Mouse (Mus musculus) liver, embryonic 14.5 days (tissue): ENCODE measurements at regions not wholly inside any gene's neighbourhood (a gene's known extent, or its start where the extent isn't known, plus 50 kb on each side); places are given as distances from the start of the nearest gene placed in this dataset.

Experiments
- ATAC-seq: fragments of 200-750 bp; cut with Nextera tagmentation; 2 replicates; pipeline ENCODE4 v1.8.0; 2017; ENCODE audit warnings: moderate number of reproducible peaks, mild to moderate bottlenecking, moderate library complexity; ENCODE audit not compliant: insufficient read depth
- DNase-seq, 3 experiments: peaks; one replicate each; pipeline ENCODE4 v3.0.0-alpha.2; 2012 to 2013; ENCODE audit warnings: low read depth in 3 of 3, low spot score in 3 of 3
- H3K27ac ChIP-seq: fragments of 300-500 bp; sonication (generic); 2 replicates; pipeline ENCODE4 v1.5.1; 2014; ENCODE audit warnings: moderate library complexity, mild to moderate bottlenecking, control low read depth, inconsistent platforms
- H3K27me3 ChIP-seq: fragments of 300-500 bp; sonication (generic); 2 replicates; pipeline ENCODE4 v1.6.1; 2014; ENCODE audit warnings: mild to moderate bottlenecking, low read length, moderate library complexity; ENCODE audit not compliant: control insufficient read depth, insufficient read depth
- H3K36me3 ChIP-seq: fragments of 300-500 bp; sonication (generic); replicated peaks from 2 replicates; pipeline ENCODE4 v1.6.1; 2014; ENCODE audit warnings: low read depth; ENCODE audit not compliant: control insufficient read depth, insufficient read depth
- H3K4me1 ChIP-seq, 2 experiments: fragments of 200-500 bp in 1 of 2; fragments of 300-500 bp in 1 of 2; sonication (generic) in 1 of 2; replicated peaks; 2 replicates each; pipeline ENCODE4 v1.6.1; 2012 to 2014; ENCODE audit warnings: antibody characterized with exemption in 1 of 2, inconsistent platforms in 1 of 2, low read length in 1 of 2; ENCODE audit not compliant: control insufficient read depth in 2 of 2, insufficient read depth in 2 of 2
- H3K4me2 ChIP-seq: fragments of 300-500 bp; sonication (generic); 2 replicates; pipeline ENCODE4 v1.6.1; 2014; ENCODE audit warnings: low read depth, mild to moderate bottlenecking, control low read depth, moderate library complexity
- H3K4me3 ChIP-seq, 2 experiments: fragments of 200-500 bp in 1 of 2; fragments of 300-500 bp in 1 of 2; sonication (generic) in 1 of 2; 2 replicates each; pipeline ENCODE4 v1.5.1; 2012 to 2014; ENCODE audit warnings: low read depth in 2 of 2, low read length in 2 of 2, mild to moderate bottlenecking in 2 of 2, control low read depth in 1 of 2, inconsistent platforms in 1 of 2, moderate library complexity in 1 of 2; ENCODE audit not compliant: insufficient read depth in 1 of 2
- H3K9ac ChIP-seq: fragments of 300-500 bp; sonication (generic); replicated peaks from 2 replicates; pipeline ENCODE4 v1.6.1; 2014; ENCODE audit warnings: mild to moderate bottlenecking, control low read depth, moderate library complexity
- H3K9me3 ChIP-seq: fragments of 300-500 bp; sonication (generic); 2 replicates; pipeline ENCODE4 v1.6.1; 2016; ENCODE audit warnings: low read length, mixed read lengths; ENCODE audit not compliant: control insufficient read depth
- CTCF ChIP-seq: IDR thresholded peaks from 2 replicates; pipeline ENCODE4 v1.5.1; 2016; ENCODE audit warnings: antibody characterized with exemption, low read depth, control low read depth
- EP300 ChIP-seq: IDR thresholded peaks from 2 replicates; pipeline ENCODE4 v1.6.1; 2016; ENCODE audit warnings: antibody characterized with exemption, low read depth
- WGBS: fragments of 180-500 bp; shearing (Covaris S2); extraction: QIAGEN DNeasy Blood & Tissue Kit; methylation state at CpG from one replicate; pipeline ENCODE4 v1.1.7; 2014; ENCODE audit not compliant: insufficient replicate concordance; 5-methylcytosine and 5-hydroxymethylcytosine counted together

DNA sequence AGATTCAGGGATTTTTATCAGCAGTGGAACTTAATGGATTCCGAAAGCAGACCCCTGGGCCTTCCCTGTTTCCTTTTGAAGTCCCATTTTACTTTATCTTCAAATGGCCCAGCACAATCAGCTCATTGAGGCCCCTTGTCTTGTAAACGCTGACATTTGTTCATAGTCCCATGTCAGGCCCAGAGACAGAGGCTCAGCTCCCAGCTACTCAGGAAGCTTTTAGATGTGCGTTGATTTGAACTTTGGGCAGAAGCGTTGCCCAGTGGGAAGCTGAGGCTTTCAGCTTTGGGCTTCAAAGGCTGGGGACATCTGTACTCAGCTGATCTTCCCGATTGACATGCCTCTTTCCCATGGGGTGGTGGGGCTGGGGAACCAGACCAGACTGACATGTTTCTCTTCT is 343.2 kb downstream of the Nuak1 start:
- Histone ChIP-seq H3K27me3 (no peaks in the 10 kb centered on the region), H3K4me3 (no peak overlapping the region), H3K36me3 (no peaks in the 10 kb centered on the region), H3K9ac (no peak overlapping the region), H3K9me3 (no peaks in the 10 kb centered on the region), H3K27ac (no peak overlapping the region), H3K4me1 (no peaks in the 10 kb centered on the region), H3K4me2 (no peak overlapping the region)
- WGBS: 38% methylated on average over 5 of the region's 5 CpGs
- DNase-seq: no peak
- no peak for TF ChIP-seq CTCF
- no peak for TF ChIP-seq EP300
- ATAC-seq: no peak

DNA sequence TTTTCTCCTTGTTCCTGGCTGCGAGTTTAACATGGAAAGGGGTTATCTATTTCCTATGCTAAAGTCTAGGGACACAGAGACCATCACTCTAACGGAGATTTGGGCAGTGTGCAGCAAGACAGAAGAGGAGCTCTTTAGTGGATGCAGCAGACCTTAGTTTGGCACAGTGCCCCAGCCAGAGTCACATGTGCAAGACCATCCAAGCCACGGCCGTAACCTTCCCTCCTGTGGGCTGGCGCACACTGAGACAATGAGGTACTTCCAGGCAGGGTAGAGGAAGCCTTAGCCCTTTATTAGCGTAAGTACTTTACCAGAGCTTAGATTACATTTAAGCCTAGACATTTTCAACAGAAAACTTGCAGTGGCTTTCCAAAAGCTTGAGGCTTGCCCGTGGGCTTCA is 336.4 kb downstream of the Nuak1 start:
- H3K4me1 ChIP-seq: no peaks in the 10 kb centered on the region
- H3K9me3 ChIP-seq: no peaks in the 10 kb centered on the region
- no peaks in the 10 kb centered on the region for H3K36me3 ChIP-seq
- no peaks in the 10 kb centered on the region for H3K27me3 ChIP-seq
- H3K4me3 ChIP-seq: no peak overlapping the region
- no peak for ATAC-seq
- 72% methylated on average over 7 of the region's 7 CpGs for WGBS
- H3K9ac ChIP-seq: no peak overlapping the region
- TF ChIP-seq CTCF (no peak), EP300 (no peak)
- H3K27ac ChIP-seq: no peak overlapping the region
- no peak for DNase-seq
- H3K4me2 ChIP-seq: no peak overlapping the region

DNA sequence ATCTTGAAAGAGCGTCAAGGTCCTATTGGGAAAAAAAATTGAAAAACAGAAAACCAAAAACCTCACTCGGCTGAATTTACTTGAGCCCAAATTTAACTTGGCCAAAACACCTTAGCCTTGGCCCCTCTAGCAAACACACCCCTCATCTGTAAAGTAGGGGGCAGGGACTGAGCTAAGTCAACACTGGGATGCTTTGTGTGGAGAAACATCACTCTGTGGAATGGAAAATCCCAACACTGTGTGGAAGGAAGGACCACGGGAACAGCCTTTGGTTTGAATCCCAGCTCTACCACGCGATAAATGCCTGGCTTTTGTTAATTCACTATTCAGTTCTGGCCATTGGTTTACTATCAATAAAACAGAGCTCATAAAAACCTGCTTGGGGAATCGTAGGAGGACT is 335.8 kb downstream of the Nuak1 start:
- no peak for ATAC-seq

DNA sequence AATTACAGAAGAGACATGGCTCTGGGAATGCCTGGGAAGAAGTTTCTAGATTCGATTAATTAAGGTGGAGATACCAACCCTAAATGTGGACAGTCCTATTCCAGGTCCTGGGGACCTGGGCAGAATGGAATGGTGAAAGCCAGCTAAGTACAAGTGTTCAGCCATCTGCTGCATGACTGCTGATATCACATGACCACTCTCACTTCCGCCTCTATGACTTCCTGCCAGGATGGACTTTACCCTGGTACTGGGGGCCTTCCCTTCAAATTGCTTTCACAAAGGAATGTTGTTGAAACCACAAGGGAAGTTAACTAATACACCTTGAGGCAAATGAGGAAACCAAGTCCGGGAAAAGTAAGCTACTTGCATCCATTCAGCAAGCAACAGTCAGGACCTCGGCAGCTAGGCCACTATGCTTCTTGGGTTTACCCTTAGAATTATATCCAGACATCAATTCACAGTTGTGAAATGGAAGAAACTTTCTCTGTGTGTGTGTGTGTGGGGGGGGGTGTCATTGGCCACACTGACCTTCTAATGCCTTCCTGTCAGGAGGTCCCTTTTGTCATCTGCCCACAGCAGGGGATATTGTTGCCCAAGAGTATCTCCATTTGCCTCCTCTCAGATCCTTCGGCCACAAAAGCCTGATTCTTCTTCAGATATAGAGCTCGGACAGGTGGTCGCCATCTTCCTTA is 330.6 kb downstream of the Nuak1 start:
- ATAC-seq (no peak), DNase-seq (no peak)
- WGBS: 49% methylated on average over 7 of the region's 7 CpGs
- Histone ChIP-seq H3K27me3 (no peaks in the 10 kb centered on the region), H3K9me3 (no peaks in the 10 kb centered on the region), H3K4me2 (no peak overlapping the region), H3K36me3 (no peaks in the 10 kb centered on the region), H3K4me3 (no peak overlapping the region), H3K9ac (no peak overlapping the region), H3K27ac (no peak overlapping the region), H3K4me1 (no peaks in the 10 kb centered on the region)
- TF ChIP-seq EP300 (no peak), CTCF (no peak)

More for the DNA sequence above, 335.8 kb downstream of the Nuak1 start:
- no peaks in the 10 kb centered on the region for H3K36me3 ChIP-seq
- WGBS: 64% methylated on average over 6 of the region's 6 CpGs
- no peak for DNase-seq
- H3K9ac ChIP-seq: no peak overlapping the region
- TF ChIP-seq EP300: no peak
- no peak for TF ChIP-seq CTCF
- no peak overlapping the region for H3K4me3 ChIP-seq
- H3K27me3 ChIP-seq: no peaks in the 10 kb centered on the region
- H3K4me2 ChIP-seq: no peak overlapping the region
- H3K27ac ChIP-seq: no peak overlapping the region
- H3K4me1 ChIP-seq: no peaks in the 10 kb centered on the region
- no peaks in the 10 kb centered on the region for H3K9me3 ChIP-seq

DNA sequence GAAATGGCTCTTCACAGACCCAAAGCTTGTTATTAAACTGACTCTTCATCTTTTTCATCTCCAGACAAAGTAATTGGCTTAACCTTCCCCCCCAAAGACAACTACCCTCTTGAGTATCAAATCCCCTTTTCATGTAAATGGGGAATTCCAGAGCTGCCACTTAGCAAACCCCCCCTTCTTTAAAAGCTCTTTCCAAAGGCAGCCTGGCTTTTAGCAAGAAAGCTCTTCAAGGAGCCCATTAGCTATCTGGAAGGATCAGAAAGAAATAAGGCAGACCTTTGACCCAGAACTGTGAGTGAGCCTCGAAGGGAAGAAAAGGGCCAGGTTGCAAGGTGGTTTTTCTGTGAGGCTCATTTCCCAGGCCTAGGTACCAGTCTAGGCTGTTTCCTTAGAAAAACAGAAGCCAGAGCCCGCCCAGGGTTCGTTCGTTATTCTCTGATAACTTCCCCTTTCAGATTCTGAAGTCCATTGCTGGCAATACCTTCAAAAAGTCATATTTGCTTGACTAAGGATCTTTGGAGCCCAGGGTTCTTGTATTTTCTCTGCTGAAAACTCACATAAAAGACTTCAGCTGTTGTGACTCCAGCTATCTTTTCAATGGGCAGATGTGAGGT is 329.9 kb downstream of the Nuak1 start:
- no peak for ATAC-seq
- no peak for DNase-seq
- no peaks in the 10 kb centered on the region for H3K27me3 ChIP-seq
- WGBS: 20% methylated on average over 4 of the region's 4 CpGs
- H3K36me3 ChIP-seq: no peaks in the 10 kb centered on the region
- H3K9ac ChIP-seq: no peak overlapping the region
- TF ChIP-seq EP300: no peak
- TF ChIP-seq CTCF: no peak
- H3K4me3 ChIP-seq: no peak overlapping the region
- H3K27ac ChIP-seq: no peak overlapping the region
- H3K9me3 ChIP-seq: no peaks in the 10 kb centered on the region
- no peaks in the 10 kb centered on the region for H3K4me1 ChIP-seq
- no peak overlapping the region for H3K4me2 ChIP-seq
